Mouse (Mus musculus): ENCODE data around the gene Gm21905.

- peak; percentile 56; the same call in 1 of the 3 replicates for TF ChIP-seq GATA1 (IDR thresholded peaks at IDR 0.05; ENCODE audit: borderline replicate concordance, low read length)
- 0 out of 2 replicates have a peak, but pooled peaks have one; percentile 10 for TF ChIP-seq FLI1 (IDR thresholded peaks at IDR 0.05; ENCODE audit: low read length)
Observed at GRCm38 (mm10) chr5:67931623-67932022, 14.6 kb downstream of the Gm21905 start.
